Mouse (Mus musculus): ENCODE data around the gene Aplp2. TPM values are rescaled to one million over a fixed set of nuclear protein-coding genes. Genes with fewer than 3 reads are reported as not detected.
A peak's percentile ranks its signal among the peaks of the same experiment; 100 is the strongest.

Gene Aplp2
- polyA plus RNA-seq, 1 experiment from 2014 or later: 326 TPM

- H3K4me1 ChIP-seq (ENCODE audit: control insufficient read depth, insufficient read depth, low read length): no peaks in the 10 kb centered on the region
- no peaks in the 10 kb centered on the region for H3K9me3 ChIP-seq (replicated peaks; ENCODE audit: control insufficient read depth, low read length)
- H3K4me2 ChIP-seq (ENCODE audit: low read depth, low read length): no peak overlapping the region
- no peak overlapping the region for H3K9ac ChIP-seq (ENCODE audit: low read length)
- H3K36me3 ChIP-seq (ENCODE audit: control insufficient read depth, insufficient read depth, low read length): no peaks in the 10 kb centered on the region
- no peak overlapping the region for H3K27ac ChIP-seq (ENCODE audit: low read length)
- WGBS: 57% methylated on average over 8 of the region's 8 CpGs
- no peaks in the 10 kb centered on the region for H3K27me3 ChIP-seq (ENCODE audit: control insufficient read depth, insufficient read depth, low read length)
- ATAC-seq (ENCODE audit: insufficient read depth, low FRiP score): no peak
- no peak overlapping the region for H3K4me3 ChIP-seq (replicated peaks; ENCODE audit: low read length)
Observed at GRCm38 (mm10) chr9:31247447-31248220, 36.0 kb upstream of the Aplp2 start.

GRCm38 (mm10) chr9:31246421-31246820 lies 34.8 kb upstream of the Aplp2 start:
- Histone ChIP-seq H3K4me1 (ENCODE audit: control insufficient read depth, insufficient read depth, low read length) (no peaks in the 10 kb centered on the region), H3K4me3 (replicated peaks; ENCODE audit: low read length) (no peak overlapping the region), H3K9me3 (replicated peaks; ENCODE audit: control insufficient read depth, low read length) (no peaks in the 10 kb centered on the region), H3K4me2 (ENCODE audit: low read depth, low read length) (no peak overlapping the region), H3K9ac (ENCODE audit: low read length) (no peak overlapping the region), H3K36me3 (ENCODE audit: control insufficient read depth, insufficient read depth, low read length) (no peaks in the 10 kb centered on the region), H3K27me3 (ENCODE audit: control insufficient read depth, insufficient read depth, low read length) (no peaks in the 10 kb centered on the region), H3K27ac (ENCODE audit: low read length) (no peak overlapping the region)
- WGBS: 40% methylated on average over 6 of the region's 6 CpGs
- peak; percentile 67; the same call in 1 of the 2 replicates for ATAC-seq (ENCODE audit: insufficient read depth, low FRiP score)

GRCm38 (mm10) chr9:31245006-31245405 lies 33.4 kb upstream of the Aplp2 start:
- no peaks in the 10 kb centered on the region for H3K27me3 ChIP-seq (ENCODE audit: control insufficient read depth, insufficient read depth, low read length)
- H3K4me2 ChIP-seq (ENCODE audit: low read depth, low read length): no peak overlapping the region
- H3K4me3 ChIP-seq (replicated peaks; ENCODE audit: low read length): no peak overlapping the region
- H3K36me3 ChIP-seq (ENCODE audit: control insufficient read depth, insufficient read depth, low read length): no peaks in the 10 kb centered on the region
- no peak overlapping the region for H3K9ac ChIP-seq (ENCODE audit: low read length)
- 87% methylated on average over 6 of the region's 6 CpGs for WGBS
- H3K27ac ChIP-seq (ENCODE audit: low read length): no peak overlapping the region
- no peaks in the 10 kb centered on the region for H3K9me3 ChIP-seq (replicated peaks; ENCODE audit: control insufficient read depth, low read length)
- ATAC-seq (ENCODE audit: insufficient read depth, low FRiP score): no peak
- H3K4me1 ChIP-seq (ENCODE audit: control insufficient read depth, insufficient read depth, low read length): 0 out of 2 replicates have a peak, but pooled peaks cover 5% of the 10 kb centered on the region

- 75% methylated on average over 5 of the region's 5 CpGs for WGBS
- H3K27ac ChIP-seq (ENCODE audit: low read length): no peak overlapping the region
- H3K36me3 ChIP-seq (ENCODE audit: control insufficient read depth, insufficient read depth, low read length): no peaks in the 10 kb centered on the region
- H3K9ac ChIP-seq (ENCODE audit: low read length): no peak overlapping the region
- no peaks in the 10 kb centered on the region for H3K27me3 ChIP-seq (ENCODE audit: control insufficient read depth, insufficient read depth, low read length)
- H3K4me1 ChIP-seq (ENCODE audit: control insufficient read depth, insufficient read depth, low read length): 0 out of 2 replicates have a peak, but pooled peaks cover 5% of the 10 kb centered on the region
- no peaks in the 10 kb centered on the region for H3K9me3 ChIP-seq (replicated peaks; ENCODE audit: control insufficient read depth, low read length)
- H3K4me3 ChIP-seq (replicated peaks; ENCODE audit: low read length): no peak overlapping the region
- no peak for ATAC-seq (ENCODE audit: insufficient read depth, low FRiP score)
- H3K4me2 ChIP-seq (ENCODE audit: low read depth, low read length): no peak overlapping the region
Observed at GRCm38 (mm10) chr9:31243939-31244333, 32.3 kb upstream of the Aplp2 start.

- Histone ChIP-seq H3K27me3 (ENCODE audit: control insufficient read depth, insufficient read depth, low read length) (no peaks in the 10 kb centered on the region), H3K27ac (ENCODE audit: low read length) (no peak overlapping the region), H3K36me3 (ENCODE audit: control insufficient read depth, insufficient read depth, low read length) (no peaks in the 10 kb centered on the region), H3K4me3 (replicated peaks; ENCODE audit: low read length) (no peak overlapping the region), H3K4me2 (ENCODE audit: low read depth, low read length) (peak overlapping the region; percentile 8; the same call in 1 of the 2 replicates), H3K4me1 (ENCODE audit: control insufficient read depth, insufficient read depth, low read length) (0 out of 2 replicates have a peak, but pooled peaks cover 5% of the 10 kb centered on the region), H3K9me3 (replicated peaks; ENCODE audit: control insufficient read depth, low read length) (no peaks in the 10 kb centered on the region), H3K9ac (ENCODE audit: low read length) (no peak overlapping the region)
- ATAC-seq (ENCODE audit: insufficient read depth, low FRiP score): no peak
- WGBS: 50% methylated on average over 18 of the region's 18 CpGs
Observed at GRCm38 (mm10) chr9:31243306-31243938, 31.8 kb upstream of the Aplp2 start.

GRCm38 (mm10) chr9:31241208-31241699 lies 29.6 kb upstream of the Aplp2 start:
- no peak for ATAC-seq (ENCODE audit: insufficient read depth, low FRiP score)
- H3K4me3 ChIP-seq (replicated peaks; ENCODE audit: low read length): no peak overlapping the region
- no peaks in the 10 kb centered on the region for H3K36me3 ChIP-seq (ENCODE audit: control insufficient read depth, insufficient read depth, low read length)
- no peak overlapping the region for H3K4me2 ChIP-seq (ENCODE audit: low read depth, low read length)
- no peaks in the 10 kb centered on the region for H3K9me3 ChIP-seq (replicated peaks; ENCODE audit: control insufficient read depth, low read length)
- WGBS: 78% methylated on average over 7 of the region's 7 CpGs
- H3K9ac ChIP-seq (ENCODE audit: low read length): no peak overlapping the region
- no peak overlapping the region for H3K27ac ChIP-seq (ENCODE audit: low read length)
- no peaks in the 10 kb centered on the region for H3K27me3 ChIP-seq (ENCODE audit: control insufficient read depth, insufficient read depth, low read length)
- 0 out of 2 replicates have a peak, but pooled peaks cover 5% of the 10 kb centered on the region for H3K4me1 ChIP-seq (ENCODE audit: control insufficient read depth, insufficient read depth, low read length)

DNA sequence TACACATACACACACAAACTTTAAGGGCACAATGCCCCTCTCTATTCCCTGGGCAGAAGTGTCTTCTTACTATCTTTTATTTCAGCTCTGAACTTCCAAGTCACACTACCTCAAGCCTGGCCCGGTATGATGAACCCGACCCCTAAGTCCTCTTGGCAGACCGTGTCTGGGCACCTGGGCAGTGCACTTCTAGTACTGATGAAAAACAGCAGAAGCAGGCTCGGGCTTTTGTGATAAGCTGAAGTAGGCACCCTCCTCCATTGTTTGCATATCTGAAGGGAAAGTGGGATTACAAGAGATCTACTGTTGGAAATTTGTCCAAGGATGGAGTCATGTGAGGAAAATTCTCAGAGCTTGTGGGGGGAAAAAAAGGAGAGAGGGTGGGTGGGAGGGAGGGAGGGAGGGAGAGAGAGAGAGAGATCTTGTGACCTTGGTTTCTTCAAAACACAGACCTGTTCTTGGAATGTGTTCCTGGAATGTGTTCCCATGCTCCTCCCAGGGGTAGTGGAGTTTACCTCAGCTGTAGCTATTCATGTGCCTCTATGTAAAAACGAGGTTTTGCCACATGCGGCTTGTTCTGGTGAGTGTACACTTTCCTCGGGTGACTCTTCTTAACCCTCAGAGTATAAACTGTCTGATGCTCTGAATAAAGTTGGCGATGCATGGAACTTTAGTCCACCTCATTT lies 29.1 kb upstream of the Aplp2 start:
- no peak overlapping the region for H3K27ac ChIP-seq (ENCODE audit: low read length)
- 67% methylated on average over 8 of the region's 8 CpGs for WGBS

DNA sequence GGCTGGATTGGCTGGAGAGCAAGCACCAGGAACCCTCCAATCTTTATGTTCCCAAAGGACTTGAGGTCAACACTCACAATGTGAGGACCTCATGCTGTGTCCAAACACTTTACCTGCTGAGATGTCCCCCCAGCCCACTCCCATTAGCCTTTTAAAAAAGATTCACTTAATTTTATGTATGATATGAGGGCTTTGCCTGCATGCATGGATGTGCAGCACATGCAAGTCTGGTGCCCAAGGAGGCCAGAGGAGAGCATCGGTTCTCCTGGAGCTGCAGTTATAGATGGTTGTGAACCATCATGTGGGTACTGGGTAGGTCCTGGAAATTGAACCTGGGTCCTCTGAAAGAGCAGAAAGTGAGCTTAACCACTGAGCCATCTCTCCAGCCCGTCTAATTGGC lies 27.9 kb upstream of the Aplp2 start:
- Histone ChIP-seq H3K9ac (ENCODE audit: low read length) (no peak overlapping the region), H3K4me1 (ENCODE audit: control insufficient read depth, insufficient read depth, low read length) (peaks cover 13% of the 10 kb centered on the region; the same call in 1 of the 2 replicates), H3K27me3 (ENCODE audit: control insufficient read depth, insufficient read depth, low read length) (no peaks in the 10 kb centered on the region), H3K9me3 (replicated peaks; ENCODE audit: control insufficient read depth, low read length) (no peaks in the 10 kb centered on the region), H3K4me3 (replicated peaks; ENCODE audit: low read length) (no peak overlapping the region), H3K36me3 (ENCODE audit: control insufficient read depth, insufficient read depth, low read length) (no peaks in the 10 kb centered on the region), H3K27ac (ENCODE audit: low read length) (no peak overlapping the region), H3K4me2 (ENCODE audit: low read depth, low read length) (no peak overlapping the region)
- ATAC-seq (ENCODE audit: insufficient read depth, low FRiP score): no peak
- WGBS: 96% methylated on average over 2 of the region's 2 CpGs

More for the DNA sequence above, 29.1 kb upstream of the Aplp2 start:
- H3K4me1 ChIP-seq (ENCODE audit: control insufficient read depth, insufficient read depth, low read length): peaks cover 6% of the 10 kb centered on the region; the same call in 1 of the 2 replicates
- H3K4me3 ChIP-seq (replicated peaks; ENCODE audit: low read length): no peak overlapping the region
- no peaks in the 10 kb centered on the region for H3K9me3 ChIP-seq (replicated peaks; ENCODE audit: control insufficient read depth, low read length)
- H3K36me3 ChIP-seq (ENCODE audit: control insufficient read depth, insufficient read depth, low read length): no peaks in the 10 kb centered on the region
- no peaks in the 10 kb centered on the region for H3K27me3 ChIP-seq (ENCODE audit: control insufficient read depth, insufficient read depth, low read length)
- no peak for ATAC-seq (ENCODE audit: insufficient read depth, low FRiP score)
- no peak overlapping the region for H3K9ac ChIP-seq (ENCODE audit: low read length)
- H3K4me2 ChIP-seq (ENCODE audit: low read depth, low read length): no peak overlapping the region

DNA sequence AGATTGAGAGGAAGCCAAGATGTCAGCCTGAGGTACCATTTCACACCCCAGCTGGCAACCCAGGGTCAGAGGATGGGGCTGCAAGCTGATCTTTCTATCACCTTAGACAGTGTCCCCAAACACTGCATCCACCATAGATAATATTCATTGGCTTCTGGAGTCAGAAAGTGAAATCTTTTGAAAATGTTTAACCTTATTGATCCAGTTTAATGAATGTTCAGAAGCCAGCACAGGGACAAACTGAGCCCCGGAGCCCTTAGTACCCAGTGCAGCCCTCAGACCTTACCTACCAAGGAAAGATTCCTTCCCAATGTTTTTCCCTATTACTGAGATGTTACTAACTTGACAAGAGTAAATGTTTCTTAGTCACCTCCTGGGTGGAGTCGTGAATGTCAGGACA lies 26.9 kb upstream of the Aplp2 start:
- WGBS: 67% methylated on average over 2 of the region's 2 CpGs

More for the DNA sequence above, 26.9 kb upstream of the Aplp2 start:
- no peaks in the 10 kb centered on the region for H3K36me3 ChIP-seq (ENCODE audit: control insufficient read depth, insufficient read depth, low read length)
- H3K4me3 ChIP-seq (replicated peaks; ENCODE audit: low read length): no peak overlapping the region
- no peak overlapping the region for H3K4me2 ChIP-seq (ENCODE audit: low read depth, low read length)
- no peaks in the 10 kb centered on the region for H3K27me3 ChIP-seq (ENCODE audit: control insufficient read depth, insufficient read depth, low read length)
- peaks cover 13% of the 10 kb centered on the region; the same call in 1 of the 2 replicates for H3K4me1 ChIP-seq (ENCODE audit: control insufficient read depth, insufficient read depth, low read length)
- no peak overlapping the region for H3K9ac ChIP-seq (ENCODE audit: low read length)
- no peak for ATAC-seq (ENCODE audit: insufficient read depth, low FRiP score)
- no peak overlapping the region for H3K27ac ChIP-seq (ENCODE audit: low read length)
- H3K9me3 ChIP-seq (replicated peaks; ENCODE audit: control insufficient read depth, low read length): no peaks in the 10 kb centered on the region

Data from stomach, embryonic 16.5 days (tissue).